Mouse (Mus musculus): ENCODE data around the gene Hey2. TPM values are rescaled to one million over a fixed set of nuclear protein-coding genes. Genes with fewer than 3 reads are reported as not detected.

Hey2 gene
- polyA plus RNA-seq (2021): 0.13 TPM

- peaks cover 71% of the 10 kb centered on the region for H3K27me3 ChIP-seq
- DNase-seq (ENCODE audit: low read depth, low spot score) (peak; percentile 55), ATAC-seq (peak; percentile 99)
- ChIA-PET CTCF (no interaction called here), POLR2A (no interaction called here)
- in situ Hi-C loops (cut with MboI; ENCODE audit: low pct_unique_long_range_greater_than_20kb): no loop called here
- TF ChIP-seq CTCF (IDR thresholded peaks at IDR 0.05): no peak
Measured at GRCm38 (mm10) chr10:30842643-30843437, at the start of gene Hey2. Gene Hey2, minus strand, starts transcription at chr10:30842801.

GRCm38 (mm10) chr10:30883085-30883760, 40.6 kb upstream of the Hey2 start:
- ChIA-PET POLR2A (no interaction called here), CTCF (no interaction called here)
- ATAC-seq (no peak), DNase-seq (ENCODE audit: low read depth, low spot score) (no peak)
- peaks cover 5% of the 10 kb centered on the region for H3K27me3 ChIP-seq
- in situ Hi-C loops (cut with MboI; ENCODE audit: low pct_unique_long_range_greater_than_20kb): no loop called here
- no peak for TF ChIP-seq CTCF (IDR thresholded peaks at IDR 0.05)

DNA sequence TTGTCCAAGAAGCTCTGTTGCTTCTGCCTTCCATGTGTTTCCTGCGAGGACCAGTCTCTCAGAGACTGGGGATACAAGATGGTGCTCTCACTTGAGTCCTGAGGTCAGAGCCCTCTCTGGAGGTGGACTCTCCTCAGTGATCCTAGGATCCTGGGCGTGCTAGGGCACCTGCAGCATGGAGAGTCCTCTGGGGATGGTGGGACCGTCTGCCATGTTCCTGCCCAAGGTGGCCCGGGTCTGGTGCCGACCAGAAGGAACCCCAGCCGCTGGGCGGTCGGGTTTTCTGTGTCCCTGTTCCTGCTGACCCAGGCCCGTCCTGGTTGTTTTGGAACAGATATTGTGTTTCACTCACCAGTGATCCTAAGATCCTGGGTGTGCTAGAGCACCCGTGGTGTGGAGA, 38.5 kb upstream of the Hey2 start:
- ATAC-seq (no peak), DNase-seq (ENCODE audit: low read depth, low spot score) (no peak)
- ChIA-PET POLR2A (no interaction called here), CTCF (no interaction called here)
- in situ Hi-C loops (cut with MboI; ENCODE audit: low pct_unique_long_range_greater_than_20kb): no loop called here
- peaks cover 5% of the 10 kb centered on the region for H3K27me3 ChIP-seq
- TF ChIP-seq CTCF (IDR thresholded peaks at IDR 0.05): no peak

GRCm38 (mm10) chr10:30845101-30845825, 2.7 kb upstream of the Hey2 start:
- peaks cover 64% of the 10 kb centered on the region for H3K27me3 ChIP-seq
- TF ChIP-seq CTCF (IDR thresholded peaks at IDR 0.05): no peak
- ChIA-PET POLR2A (no interaction called here), CTCF (no interaction called here)
- DNase-seq (ENCODE audit: low read depth, low spot score): no peak
- in situ Hi-C loops (cut with MboI; ENCODE audit: low pct_unique_long_range_greater_than_20kb): no loop called here
- ATAC-seq: no peak

GRCm38 (mm10) chr10:30844191-30845010, 1.8 kb upstream of the Hey2 start:
- ChIA-PET CTCF (no interaction called here), POLR2A (no interaction called here)
- ATAC-seq (no peak), DNase-seq (ENCODE audit: low read depth, low spot score) (no peak)
- TF ChIP-seq CTCF (IDR thresholded peaks at IDR 0.05): no peak
- H3K27me3 ChIP-seq: peaks cover 72% of the 10 kb centered on the region
- in situ Hi-C loops (cut with MboI; ENCODE audit: low pct_unique_long_range_greater_than_20kb): no loop called here

GRCm38 (mm10) chr10:30843438-30844190, 1.0 kb upstream of the Hey2 start:
- in situ Hi-C loops (cut with MboI; ENCODE audit: low pct_unique_long_range_greater_than_20kb): no loop called here
- ChIA-PET CTCF (no interaction called here), POLR2A (no interaction called here)
- ATAC-seq (no peak), DNase-seq (ENCODE audit: low read depth, low spot score) (no peak)
- peaks cover 72% of the 10 kb centered on the region for H3K27me3 ChIP-seq
- no peak for TF ChIP-seq CTCF (IDR thresholded peaks at IDR 0.05)

GRCm38 (mm10) chr10:30842228-30842627, 373 bp downstream of the Hey2 start:
- ATAC-seq (peak; percentile 7), DNase-seq (ENCODE audit: low read depth, low spot score) (no peak)
- in situ Hi-C loops (cut with MboI; ENCODE audit: low pct_unique_long_range_greater_than_20kb): no loop called here
- ChIA-PET CTCF (no interaction called here), POLR2A (no interaction called here)
- TF ChIP-seq CTCF (IDR thresholded peaks at IDR 0.05): no peak
- H3K27me3 ChIP-seq: peaks cover 67% of the 10 kb centered on the region

DNA sequence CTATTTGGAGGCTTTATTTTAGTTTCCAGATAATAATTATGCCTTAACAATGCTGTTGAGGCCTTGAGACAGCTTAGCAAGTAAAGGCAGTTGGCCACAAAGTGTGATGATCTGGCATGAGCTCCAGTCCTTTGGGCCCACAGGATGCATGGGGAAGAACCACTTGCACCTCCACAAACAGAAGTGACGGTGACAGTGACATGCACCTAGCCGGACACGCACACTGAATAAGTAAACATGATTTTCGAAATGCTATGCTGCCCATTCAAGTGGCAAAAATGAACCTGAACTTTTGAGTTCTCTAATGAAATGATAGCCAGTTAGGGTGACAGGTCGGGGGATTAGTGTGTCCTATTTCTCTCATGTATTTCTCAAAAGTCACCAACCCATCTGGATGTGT, 1.8 kb downstream of the Hey2 start:
- DNase-seq (ENCODE audit: low read depth, low spot score): no peak
- CTCF ChIA-PET: no interaction called here
- no peak for TF ChIP-seq CTCF (IDR thresholded peaks at IDR 0.05)
- POLR2A ChIA-PET: no interaction called here
- in situ Hi-C loops (cut with MboI; ENCODE audit: low pct_unique_long_range_greater_than_20kb): no loop called here
- ATAC-seq: no peak
- peaks cover 58% of the 10 kb centered on the region for H3K27me3 ChIP-seq

DNA sequence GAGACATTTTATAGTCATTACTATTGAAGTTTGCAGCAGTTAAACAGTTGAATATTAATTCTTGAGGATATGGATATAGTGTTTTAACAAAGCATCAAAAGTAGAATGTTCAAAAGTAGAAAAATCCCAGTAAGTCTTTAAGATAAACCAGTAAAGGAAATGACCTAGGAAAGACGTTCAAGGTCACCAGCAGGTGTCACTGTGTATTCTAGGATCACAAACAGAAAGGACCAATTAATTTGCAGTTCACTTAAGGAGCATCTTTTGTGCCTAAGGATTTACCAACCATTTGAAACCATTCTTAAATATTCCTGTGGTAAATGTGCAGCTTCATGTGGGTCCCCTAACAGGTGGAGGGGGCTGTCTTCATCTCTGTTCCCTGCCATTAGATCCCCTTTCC, 4.4 kb downstream of the Hey2 start:
- peaks cover 53% of the 10 kb centered on the region for H3K27me3 ChIP-seq
- ATAC-seq (no peak), DNase-seq (ENCODE audit: low read depth, low spot score) (no peak)
- CTCF ChIA-PET: interaction anchor here (0.9 to 1.2 kb wide), 4 partner anchors 13 to 461 kb away, joined by 3 read pairs; no protein-coding TSS in a partner anchor
- POLR2A ChIA-PET: no interaction called here
- peak; percentile 40 for TF ChIP-seq CTCF (IDR thresholded peaks at IDR 0.05)
- in situ Hi-C loops (cut with MboI; ENCODE audit: low pct_unique_long_range_greater_than_20kb): no loop called here

GRCm38 (mm10) chr10:30825049-30825448, 17.6 kb downstream of the Hey2 start:
- in situ Hi-C loops (cut with MboI; ENCODE audit: low pct_unique_long_range_greater_than_20kb): loop anchor here (10.0 kb wide), 2 partner anchors 480 to 620 kb away; partner anchors contain the start of gene Tpd52l1
- H3K27me3 ChIP-seq: peaks cover 34% of the 10 kb centered on the region
- ATAC-seq: peak; percentile 71
- ChIA-PET CTCF (interaction anchor here (0.7 to 1.5 kb wide), 9 partner anchors 12 to 489 kb away, joined by 3 to 10 read pairs (median 3); no protein-coding TSS in a partner anchor), POLR2A (no interaction called here)
- TF ChIP-seq CTCF (IDR thresholded peaks at IDR 0.05): peak; percentile 55
- DNase-seq (ENCODE audit: low read depth, low spot score): no peak
